Mouse (Mus musculus): ENCODE data around the gene Surf1.
A peak's percentile ranks its signal among the peaks of the same experiment; 100 is the strongest.

Gene Surf1

DNA sequence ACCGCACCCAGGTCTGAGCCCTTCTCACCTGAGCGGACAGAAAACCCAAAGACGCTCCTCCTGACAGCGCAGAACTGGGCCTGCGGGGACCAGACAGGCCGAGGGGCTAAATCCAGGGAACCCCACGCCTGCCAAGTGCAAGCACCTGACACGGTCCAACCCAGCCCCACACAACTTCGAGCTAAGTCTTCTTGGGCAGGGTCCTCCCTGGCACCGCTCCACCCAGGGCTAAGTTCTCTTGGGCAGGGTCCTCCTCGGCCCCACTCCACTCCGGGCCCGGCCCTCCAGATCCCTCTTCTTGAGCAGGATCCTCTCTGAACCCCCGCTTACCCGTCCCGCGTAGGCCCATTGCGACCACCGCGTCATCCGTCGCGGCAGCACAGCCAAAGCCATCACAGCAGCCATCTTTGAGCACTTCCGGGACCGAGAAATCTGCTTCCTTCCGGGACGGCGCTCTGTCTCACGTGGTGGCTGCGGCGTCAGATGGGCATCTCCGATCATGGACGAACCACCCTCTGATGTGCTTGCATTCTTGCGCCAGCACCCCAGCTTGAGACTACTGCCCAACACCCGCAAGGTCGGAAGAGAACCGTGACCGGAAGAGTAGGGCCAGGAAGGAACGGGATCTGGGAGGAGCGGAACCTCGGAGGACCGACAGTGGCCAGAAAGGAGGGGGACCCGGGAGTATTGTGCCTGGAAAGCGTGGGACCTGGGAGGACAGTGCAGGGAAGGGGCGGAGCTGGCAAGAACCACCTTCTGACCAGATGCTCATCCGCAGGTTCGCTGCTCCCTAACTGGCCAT, at the start of gene Surf1, which contains the start of gene Surf2:
Surf1 (minus strand) TSS at position 604 of the 802 bp plus-strand sequence.
Surf2 (plus strand) TSS at position 441 of the 802 bp plus-strand sequence.
- peak; percentile 74 for DNase-seq (ENCODE audit: low read depth, low spot score)

GRCm38 (mm10) chr2:26964724-26965370, 48.5 kb upstream of the Surf1 start:
- DNase-seq (ENCODE audit: low read depth, low spot score), result no peak

DNA sequence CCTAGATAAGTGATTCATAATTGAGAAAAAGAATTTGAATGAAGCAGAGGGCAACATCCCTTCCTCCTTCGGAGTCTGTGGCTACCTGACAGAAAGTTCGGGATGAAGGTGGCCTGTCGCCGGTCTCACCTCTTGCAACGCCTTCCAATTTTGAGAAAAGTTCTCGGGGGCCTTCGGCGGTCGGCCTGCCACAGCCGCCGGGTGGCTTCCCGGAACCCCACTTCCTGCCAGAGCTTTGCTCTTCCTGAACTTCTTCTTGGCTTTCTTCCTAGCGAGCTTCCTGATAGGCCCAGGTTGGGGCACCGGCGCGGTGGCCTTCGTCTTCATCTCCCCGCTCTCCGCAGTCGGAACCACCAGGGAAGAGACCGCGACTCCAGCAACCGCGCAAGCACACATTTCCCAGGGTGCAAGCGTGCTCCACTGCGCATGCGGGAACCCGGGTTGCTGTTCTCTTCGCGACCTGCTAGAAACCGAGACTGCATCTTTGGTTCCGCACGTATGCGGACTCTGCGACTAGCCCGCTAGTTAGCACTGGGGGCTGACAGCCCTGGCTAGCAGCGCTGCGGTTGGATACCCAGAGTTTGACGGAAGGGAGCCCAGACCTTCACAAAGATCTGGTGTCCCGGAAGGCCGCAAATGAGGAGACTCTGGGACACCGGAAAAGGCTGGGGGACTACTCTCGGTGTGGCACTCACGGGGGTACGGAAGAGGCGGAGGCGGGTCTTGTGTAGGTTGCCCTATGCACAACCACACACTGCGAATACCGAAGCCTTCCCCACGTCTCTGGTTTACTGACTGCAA, 47.8 kb upstream of the Surf1 start, which contains the start of gene Rexo4:
Rexo4 (minus strand) TSS at position 464 of the 801 bp plus-strand sequence.
- peak; percentile 96 for DNase-seq (ENCODE audit: low read depth, low spot score)

DNA sequence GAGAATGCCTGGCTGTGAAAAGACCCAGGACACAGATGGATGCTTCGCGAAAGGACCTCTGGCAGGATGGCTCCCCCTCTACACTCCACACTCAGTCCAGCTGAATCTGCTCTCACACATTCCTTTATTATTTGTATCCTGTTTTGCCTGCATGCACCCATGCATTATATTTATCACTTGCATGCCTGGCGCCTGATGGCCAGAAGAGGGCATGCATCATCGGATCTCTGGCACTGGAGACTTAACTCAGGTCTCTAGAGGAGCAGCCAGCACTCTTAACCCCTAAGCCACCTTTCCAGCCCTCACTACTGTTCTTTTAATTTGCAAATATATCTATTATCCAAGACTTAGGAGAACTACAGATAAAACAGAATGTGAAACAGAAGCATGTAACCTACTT, 44.4 kb upstream of the Surf1 start:
- no peak for DNase-seq (ENCODE audit: low read depth, low spot score)

- DNase-seq (ENCODE audit: low read depth, low spot score), result no peak
Observed at GRCm38 (mm10) chr2:26957488-26957859, 41.1 kb upstream of the Surf1 start.

- DNase-seq (ENCODE audit: low read depth, low spot score), result no peak
Observed at GRCm38 (mm10) chr2:26956811-26957487, 40.6 kb upstream of the Surf1 start.

DNA sequence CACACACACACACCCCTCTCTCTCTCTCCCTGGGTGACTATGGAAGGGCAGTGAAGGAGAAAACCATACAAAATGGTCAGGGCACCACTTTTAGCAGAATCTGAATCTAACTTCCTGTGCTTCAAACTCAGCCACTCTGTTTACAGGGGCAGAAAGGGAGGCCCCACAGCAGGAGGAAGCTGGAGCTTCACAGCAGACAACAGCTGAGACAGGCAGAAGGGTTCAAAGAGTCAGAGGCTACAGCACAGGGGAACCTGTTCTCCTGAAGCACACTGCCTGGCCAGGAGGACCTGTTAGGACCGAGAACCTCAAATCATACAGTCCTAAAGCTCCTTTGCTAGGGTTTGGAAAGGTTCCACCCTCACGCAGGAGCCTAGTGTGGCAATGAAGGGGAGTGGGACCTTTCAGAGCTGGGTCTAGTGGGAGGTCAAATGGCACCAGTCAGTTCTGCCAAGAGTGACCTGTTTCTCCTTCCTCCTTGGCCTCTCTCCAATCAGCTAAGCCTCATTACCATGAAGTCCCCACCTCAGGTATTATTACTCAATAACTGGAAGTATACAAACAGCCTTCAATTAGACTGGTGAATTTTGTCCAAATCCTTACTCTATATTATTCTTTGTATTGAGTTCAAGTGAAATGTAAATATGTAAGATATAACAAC, 38.5 kb upstream of the Surf1 start:
- no peak for DNase-seq (ENCODE audit: low read depth, low spot score)

- no peak for DNase-seq (ENCODE audit: low read depth, low spot score)
Observed at GRCm38 (mm10) chr2:26952866-26953265, 36.5 kb upstream of the Surf1 start.

- no peak for DNase-seq (ENCODE audit: low read depth, low spot score)
Observed at GRCm38 (mm10) chr2:26952193-26952592, 35.9 kb upstream of the Surf1 start.

- no peak for DNase-seq (ENCODE audit: low read depth, low spot score)
Observed at GRCm38 (mm10) chr2:26951346-26951905, 35.1 kb upstream of the Surf1 start.

DNA sequence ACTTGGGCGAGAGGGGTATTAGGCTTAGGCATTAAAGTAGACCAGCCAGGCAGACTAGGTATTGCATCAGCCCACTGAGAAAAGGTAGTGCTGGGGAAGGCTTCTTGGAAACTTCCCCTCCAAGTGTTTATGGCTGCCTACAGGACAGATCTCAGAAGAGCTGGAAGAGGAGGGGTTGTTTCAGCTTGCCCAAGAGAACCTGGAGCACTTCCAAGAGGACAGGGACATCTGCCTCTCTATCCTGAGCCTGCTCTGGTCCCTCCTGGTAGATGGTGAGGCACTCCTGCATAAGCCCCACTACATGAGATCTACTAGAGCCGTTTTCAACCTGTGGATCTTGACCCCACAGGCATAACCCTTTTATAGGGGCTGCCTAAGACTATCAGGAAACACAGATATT, 34.1 kb upstream of the Surf1 start:
- DNase-seq (ENCODE audit: low read depth, low spot score), result no peak

GRCm38 (mm10) chr2:26943253-26943652, 26.9 kb upstream of the Surf1 start:
- no peak for DNase-seq (ENCODE audit: low read depth, low spot score)

DNA sequence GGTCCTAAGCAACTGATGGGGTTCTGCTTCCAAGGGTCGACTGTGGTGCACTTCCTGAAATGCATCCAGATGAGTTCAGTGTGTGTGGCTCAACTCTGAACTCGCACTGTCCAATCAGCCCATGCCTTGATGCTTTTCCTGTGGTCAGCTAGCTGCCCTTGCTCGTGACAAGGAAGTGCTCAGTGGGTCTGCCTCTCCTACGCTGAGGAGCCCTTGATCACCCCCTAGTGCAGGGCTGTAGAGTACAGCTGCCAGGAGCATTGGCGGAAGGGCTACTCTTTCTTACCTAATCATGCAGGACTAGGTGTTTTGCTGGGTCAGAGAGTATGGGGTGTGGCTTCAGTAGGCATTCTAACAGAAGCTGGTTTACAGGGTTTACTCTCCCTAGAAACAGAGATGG, 25.2 kb upstream of the Surf1 start:
- DNase-seq (ENCODE audit: low read depth, low spot score), result no peak

DNA sequence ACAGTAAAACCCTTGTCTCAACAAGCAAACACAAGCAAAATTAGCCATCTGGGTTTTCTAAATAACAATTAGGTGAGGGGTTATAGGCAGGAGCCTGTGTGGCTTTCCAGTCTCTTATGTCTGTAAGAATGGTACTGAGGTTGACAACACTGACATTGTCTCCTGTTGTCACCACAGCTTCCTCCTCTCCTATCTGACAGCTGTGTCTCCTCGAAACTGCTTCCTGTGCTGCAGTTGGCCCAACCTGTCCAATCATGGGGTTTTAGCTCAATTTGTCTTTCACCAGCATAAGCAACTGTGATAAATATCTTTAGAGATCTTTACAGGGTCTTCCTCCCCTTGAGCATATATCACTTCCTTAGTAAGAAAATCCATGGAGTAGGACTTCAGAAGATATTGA, 20.1 kb upstream of the Surf1 start:
- DNase-seq (ENCODE audit: low read depth, low spot score), result no peak

DNA sequence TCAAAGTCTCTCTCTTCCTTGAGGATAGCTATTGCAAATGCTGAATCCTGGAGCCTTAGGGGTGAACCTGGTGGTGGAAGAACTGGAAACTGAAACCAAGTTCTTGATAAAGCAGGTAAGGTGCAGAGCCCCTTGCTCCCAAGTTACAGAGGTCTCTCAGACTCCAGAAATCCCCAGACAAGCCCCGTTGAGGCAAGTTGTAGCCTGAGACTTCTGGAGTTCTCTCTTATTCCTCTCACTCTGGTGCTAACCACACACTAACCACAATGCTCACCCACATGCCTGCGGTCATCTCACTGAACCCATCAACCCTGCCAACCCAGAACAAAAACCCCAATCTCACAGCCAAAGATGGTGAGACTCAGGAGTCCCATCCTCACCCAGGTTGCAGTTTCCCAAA, 19.0 kb upstream of the Surf1 start:
- DNase-seq (ENCODE audit: low read depth, low spot score), result no peak

GRCm38 (mm10) chr2:26933304-26934055, 17.1 kb upstream of the Surf1 start, which contains the start of the genes Surf4 and Stkld1:
Gene Surf4, minus strand, starts transcription at chr2:26933928.
Gene Stkld1, plus strand, starts transcription at chr2:26934047.
- peak; percentile 91 for DNase-seq (ENCODE audit: low read depth, low spot score)

GRCm38 (mm10) chr2:26932473-26933303, 16.4 kb upstream of the Surf1 start:
- DNase-seq (ENCODE audit: low read depth, low spot score), result peak; percentile 9

DNA sequence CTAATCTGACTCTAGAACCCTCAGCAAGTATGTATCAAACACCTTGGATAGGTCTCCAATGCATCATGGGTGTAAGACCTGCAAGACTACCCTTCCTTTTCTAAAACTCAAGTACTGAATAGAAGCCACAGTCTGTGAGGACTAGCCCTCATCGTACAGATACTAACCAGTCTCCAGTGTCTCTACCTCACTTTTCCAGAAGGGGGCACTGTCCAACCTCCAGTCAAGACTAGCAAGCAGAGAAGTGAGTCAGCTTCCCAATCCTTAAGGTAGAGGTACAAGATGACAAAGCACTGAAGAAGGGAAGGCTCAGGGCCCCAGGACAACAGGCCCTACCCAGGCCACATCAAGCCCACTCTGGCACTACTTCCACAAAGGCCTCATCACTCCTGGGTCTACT, 14.1 kb upstream of the Surf1 start:
- peak; percentile 58 for DNase-seq (ENCODE audit: low read depth, low spot score)
